Mouse (Mus musculus) retina, postnatal 1 day (tissue): ENCODE measurements at regions not wholly inside any gene's neighbourhood (a gene's known extent, or its start where the extent isn't known, plus 50 kb on each side); places are given as distances from the start of the nearest gene placed in this dataset.

Experiments
- DNase-seq: peaks from one replicate; pipeline ENCODE4 v3.0.0-alpha.2; 2012

DNA sequence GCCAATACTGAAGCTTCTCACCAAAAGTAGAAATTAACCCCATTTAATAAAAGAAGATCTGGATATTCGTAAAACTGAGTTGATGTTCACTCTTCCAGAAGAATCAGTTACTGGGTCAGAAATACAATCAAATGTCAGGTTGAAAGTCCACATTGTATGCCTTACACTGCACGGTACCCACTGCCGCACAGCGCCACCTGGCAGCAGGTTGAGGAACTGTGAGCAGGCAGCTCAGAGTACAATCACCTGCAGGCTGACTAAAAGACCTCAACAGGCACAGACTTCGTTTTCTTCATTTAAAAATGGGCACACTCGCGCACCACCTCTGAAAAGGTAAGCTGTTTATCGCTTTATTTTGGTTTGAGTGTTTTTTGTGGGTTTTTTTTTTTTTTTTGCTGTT is 341.8 kb upstream of the Mms22l start:
- DNase-seq, result peak; percentile 70

DNA sequence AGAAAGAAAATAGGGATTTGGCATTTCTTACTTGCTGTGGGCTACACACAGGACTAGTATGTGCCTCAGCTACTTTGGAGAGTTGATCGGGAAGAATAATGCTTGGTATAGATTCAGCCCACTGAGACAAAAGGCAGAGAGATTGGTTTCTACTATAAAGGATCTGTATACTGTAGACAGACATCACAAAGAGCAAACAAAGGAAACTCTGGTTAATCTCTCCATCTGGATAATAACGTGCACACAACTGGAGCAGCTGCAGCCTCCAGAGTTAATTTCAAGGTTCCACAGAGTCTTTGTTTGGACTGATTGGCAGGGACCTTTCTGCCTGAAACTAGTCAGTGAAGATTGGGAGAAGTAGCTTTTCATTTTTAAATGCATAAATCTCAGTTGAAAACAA is 322.5 kb upstream of the Mms22l start:
- DNase-seq, result no peak

DNA sequence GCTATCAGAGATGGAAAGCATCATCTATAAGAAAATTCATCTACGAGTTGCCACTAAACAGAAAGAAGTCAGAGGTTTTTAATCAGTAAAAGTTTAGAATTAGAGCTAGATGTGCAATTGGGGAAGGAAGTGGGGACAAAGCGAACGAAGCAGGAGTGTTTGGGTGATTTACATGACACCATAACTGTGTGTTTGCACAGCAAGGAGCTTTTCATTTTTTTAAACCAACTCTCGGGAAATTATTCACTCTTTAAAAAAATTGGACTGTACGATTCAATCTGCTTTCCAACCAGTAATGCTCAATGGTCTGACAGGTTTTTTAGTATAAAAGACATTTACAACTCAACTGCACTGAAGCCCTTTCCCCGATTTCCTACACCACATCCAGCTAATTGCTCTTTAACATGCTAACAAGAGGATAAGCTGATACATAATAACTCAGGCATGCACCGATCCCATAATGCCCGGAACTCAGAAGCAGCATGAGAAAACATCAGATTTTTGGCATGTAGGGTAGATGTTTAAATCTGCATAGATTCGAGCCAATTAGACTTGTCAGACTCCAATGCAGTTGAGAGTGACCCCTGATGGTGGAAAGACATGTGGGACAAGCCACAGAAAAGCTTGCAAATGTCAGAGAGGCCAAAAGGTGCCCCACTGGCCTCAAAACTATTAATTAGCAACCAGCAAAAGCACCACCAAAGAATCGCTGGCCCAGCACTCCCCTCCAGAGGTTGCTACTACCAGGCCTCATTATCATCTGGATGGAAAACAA is 282.8 kb upstream of the Mms22l start:
- peak; percentile 46 for DNase-seq

DNA sequence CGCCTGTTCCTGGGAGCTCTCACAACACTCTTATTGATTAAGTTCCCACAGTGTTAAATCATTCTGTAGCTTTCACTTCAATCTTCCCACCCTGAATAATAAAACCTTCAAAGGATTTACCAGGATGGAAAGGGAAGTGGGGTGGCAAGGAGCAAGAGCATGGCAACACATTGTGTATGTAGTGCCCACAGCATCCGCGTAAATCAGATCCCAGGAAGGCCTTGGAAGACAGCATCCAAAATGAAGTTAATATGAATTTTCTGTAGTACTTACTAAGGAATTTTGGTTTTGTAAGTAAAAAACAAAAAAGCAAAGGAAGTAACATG is 282.3 kb upstream of the Mms22l start:
- no peak for DNase-seq

DNA sequence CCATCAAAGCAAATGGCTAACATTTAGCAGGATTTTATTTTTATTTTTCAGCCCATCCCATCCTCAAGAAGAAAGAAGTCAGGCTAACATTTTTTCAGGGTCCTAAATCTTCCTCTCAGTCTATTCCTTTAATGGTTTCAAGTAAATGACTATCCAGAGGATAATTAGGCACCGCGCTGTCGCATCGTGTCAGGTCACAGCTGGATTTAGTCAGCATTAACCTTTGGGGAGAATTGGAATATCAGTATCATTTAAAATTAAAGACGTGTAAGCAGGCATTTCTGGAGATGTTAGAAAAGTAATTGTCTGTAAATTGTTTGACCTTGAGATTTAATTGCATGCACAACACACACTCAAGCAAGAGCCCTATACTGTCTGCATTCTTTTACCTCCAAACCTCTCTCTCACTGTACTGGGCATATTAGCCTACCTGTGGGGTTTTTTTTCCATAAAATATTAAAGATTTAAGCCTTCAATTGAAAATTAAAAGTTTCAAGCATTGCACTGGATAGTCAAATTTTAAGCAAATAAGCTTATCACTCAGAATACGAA is 277.8 kb upstream of the Mms22l start:
- peak; percentile 39 for DNase-seq

DNA sequence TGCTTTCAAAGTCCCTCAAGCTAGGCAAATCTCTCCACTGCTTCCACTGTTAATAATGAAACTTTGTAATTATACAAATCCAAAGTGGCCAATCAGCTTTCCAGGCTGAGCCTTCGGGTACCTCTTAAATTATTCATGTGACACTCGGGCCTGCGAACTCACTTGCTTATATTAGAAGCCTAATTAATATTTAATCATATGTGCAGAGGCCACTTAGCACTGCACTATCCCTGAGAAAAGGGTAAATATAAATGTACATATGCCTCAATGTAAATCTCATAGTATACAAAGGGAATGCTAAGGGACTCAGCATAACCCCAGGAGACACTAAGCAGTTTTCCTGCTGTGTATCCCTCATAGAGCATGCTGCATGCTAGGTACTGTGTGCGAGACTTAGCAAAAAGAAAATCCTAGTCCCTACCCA is 277.2 kb upstream of the Mms22l start:
- peak; percentile 24 for DNase-seq

DNA sequence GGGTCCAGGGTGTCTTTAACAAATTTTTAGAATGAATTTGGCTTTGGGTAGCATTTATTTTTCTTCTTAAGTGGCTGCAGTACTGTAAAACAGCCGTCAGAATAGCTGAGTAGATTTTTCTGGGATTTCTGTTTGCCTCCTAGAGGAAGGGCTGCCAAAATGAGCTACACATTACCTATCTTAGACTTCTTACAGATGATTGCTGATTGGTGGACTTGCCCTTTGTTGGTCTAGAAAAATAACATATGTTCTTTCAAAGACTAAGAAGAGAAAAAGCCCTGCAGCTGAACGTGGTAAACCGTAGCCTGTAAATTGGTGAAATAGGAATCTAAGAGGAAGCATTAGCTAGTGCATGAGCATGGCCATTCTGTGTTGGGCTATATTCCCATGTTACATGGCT is 276.7 kb upstream of the Mms22l start:
- no peak for DNase-seq

DNA sequence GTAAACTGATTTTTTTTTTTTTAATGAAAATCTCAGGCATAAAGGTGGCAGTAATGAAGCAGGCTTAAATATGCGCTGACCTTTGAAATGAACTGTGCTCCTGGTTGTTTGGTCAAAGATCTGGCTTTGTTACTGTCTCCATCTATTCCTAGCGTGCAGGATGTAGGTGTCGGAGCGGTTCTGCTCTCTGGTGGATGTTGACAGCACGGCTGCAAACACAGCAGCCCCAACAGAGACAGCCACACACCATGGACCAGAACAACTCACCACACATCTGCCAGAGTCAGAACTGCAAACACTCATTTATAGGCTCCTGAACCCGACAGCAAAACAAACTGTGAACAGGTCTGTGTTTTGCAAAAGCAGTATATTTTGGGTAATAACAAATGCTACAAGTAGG is 251.1 kb upstream of the Mms22l start:
- peak; percentile 3 for DNase-seq

DNA sequence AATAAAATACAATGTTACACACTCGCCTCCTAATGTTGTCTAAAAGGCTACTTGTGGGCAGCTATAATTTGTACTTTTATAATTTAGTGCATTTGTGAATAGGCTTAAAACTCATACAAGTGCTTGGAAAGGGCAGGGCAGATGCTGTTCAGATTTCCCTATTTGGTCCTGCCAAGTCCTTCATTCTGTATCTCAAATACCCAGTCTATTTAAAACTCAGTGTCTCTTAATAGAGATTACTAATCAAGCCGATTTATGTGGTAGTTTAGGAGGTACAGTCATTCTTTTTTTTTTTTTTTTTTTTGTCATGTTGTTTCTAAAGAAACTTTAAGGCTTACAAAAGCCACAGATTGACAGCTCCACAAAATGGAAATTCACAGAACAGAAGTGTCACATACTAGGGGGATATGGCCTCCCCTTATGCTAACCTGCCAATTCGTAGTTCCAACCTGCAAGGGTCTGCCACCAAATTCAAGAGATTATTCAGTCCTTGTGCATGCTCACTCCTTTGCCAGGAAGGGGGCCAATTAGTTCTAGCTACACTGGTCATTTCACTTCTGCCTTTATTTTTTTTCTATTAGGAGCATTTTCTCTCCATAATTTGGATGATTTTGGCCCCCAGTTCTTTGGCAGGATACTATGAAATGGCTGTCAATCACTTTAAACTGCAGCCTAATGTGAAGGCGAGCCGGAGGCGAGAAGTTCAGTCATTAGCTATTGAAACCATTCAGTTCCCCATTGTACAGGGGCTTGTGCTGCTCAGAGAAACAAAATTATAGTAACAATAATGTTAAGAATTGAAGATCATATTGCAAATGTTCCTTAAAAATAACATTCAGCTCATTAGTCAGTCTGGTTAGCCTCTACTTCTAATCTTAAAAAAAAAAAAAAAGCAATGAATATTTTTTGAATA is 247.9 kb upstream of the Mms22l start:
- no peak for DNase-seq

DNA sequence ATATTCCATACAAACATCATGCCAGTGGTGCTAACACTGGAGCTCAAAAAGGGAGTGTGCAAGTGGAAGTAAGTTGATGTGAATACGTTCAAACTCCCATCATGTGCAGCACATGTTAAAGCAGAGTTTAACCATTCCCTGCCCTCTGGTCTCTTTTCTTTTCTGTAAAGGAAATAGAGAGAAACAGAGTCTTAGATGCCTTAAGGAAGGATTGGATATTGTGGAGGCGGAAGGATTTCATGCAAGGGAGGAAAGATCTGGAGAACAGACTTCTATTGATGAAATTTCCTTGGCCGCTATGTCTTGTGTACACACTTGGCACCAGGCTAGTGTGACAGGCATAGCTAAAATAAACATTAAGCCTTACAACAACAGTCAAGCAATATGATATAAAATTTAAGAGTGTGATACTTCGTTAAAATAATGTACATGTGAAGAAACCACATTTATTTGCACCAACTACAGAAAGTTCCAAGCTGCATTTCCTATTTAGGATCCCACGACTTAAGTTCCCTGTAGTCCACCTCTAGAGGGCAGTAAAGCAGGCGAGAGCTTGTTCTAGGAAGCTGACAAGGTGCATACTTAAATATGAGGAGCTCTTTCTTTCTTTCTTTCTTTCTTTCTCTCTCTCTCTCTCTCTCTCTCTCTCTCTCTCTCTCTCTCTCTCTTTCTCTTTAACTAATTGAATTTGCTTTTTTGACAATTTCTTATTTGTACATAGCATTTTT is 246.8 kb upstream of the Mms22l start:
- peak; percentile 61 for DNase-seq

DNA sequence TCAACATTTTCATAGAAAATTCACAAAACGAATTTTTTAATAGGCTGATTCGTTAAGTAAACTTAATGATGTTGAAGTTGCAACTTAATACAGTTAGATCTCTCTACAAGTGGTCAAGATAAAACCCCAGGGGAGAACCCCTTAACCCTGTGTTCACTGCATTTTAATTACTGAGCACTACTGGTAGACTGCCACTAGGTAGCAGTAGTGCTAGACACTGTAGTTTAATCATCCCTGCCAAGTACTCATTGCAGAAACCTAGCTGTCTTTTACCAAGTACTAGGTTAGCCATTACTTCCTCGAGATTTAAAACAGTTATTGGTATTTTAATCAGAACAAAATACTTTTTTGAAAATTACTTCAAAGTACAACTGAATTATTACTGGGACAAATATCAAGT is 218.1 kb upstream of the Mms22l start:
- DNase-seq, result peak; percentile 7
